Mouse (Mus musculus) neural tube, embryonic 11.5 days (tissue): ENCODE measurements around the gene Clip2. TPM values are rescaled to one million over a fixed set of nuclear protein-coding genes. Genes with fewer than 3 reads are reported as not detected.

Source experiments
- ATAC-seq: fragments of 200-750 bp; cut with Nextera tagmentation; 2 replicates; pipeline ENCODE4 v1.8.0; 2017; ENCODE audit warnings: moderate number of reproducible peaks, mild to moderate bottlenecking, moderate TSS enrichment, moderate library complexity; ENCODE audit not compliant: insufficient read depth, low FRiP score, low TSS enrichment
- DNase-seq: peaks from one replicate; pipeline ENCODE4 v3.0.0-alpha.2; 2015; ENCODE audit warnings: low spot score
- H3K27ac ChIP-seq: fragments of 300-500 bp; sonication (generic); 2 replicates; pipeline ENCODE4 v1.5.1; 2014; ENCODE audit warnings: low read depth, mild to moderate bottlenecking, low read length
- H3K27me3 ChIP-seq: fragments of 300-500 bp; sonication (generic); 2 replicates; pipeline ENCODE4 v1.6.1; 2014; ENCODE audit warnings: mild to moderate bottlenecking, low read length, mixed read lengths; ENCODE audit not compliant: control insufficient read depth, insufficient read depth
- H3K36me3 ChIP-seq: fragments of 300-500 bp; sonication (generic); 2 replicates; pipeline ENCODE4 v1.6.1; 2014; ENCODE audit warnings: mild to moderate bottlenecking, low read length, moderate library complexity, mixed read lengths; ENCODE audit not compliant: control insufficient read depth, insufficient read depth
- H3K4me1 ChIP-seq: fragments of 300-500 bp; sonication (generic); 2 replicates; pipeline ENCODE4 v1.6.1; 2014; ENCODE audit warnings: low read length, mixed read lengths; ENCODE audit not compliant: control insufficient read depth, insufficient read depth
- H3K4me2 ChIP-seq: fragments of 300-500 bp; sonication (generic); 2 replicates; pipeline ENCODE4 v1.6.1; 2014; ENCODE audit warnings: low read depth, mild to moderate bottlenecking, moderate library complexity
- H3K4me3 ChIP-seq: fragments of 300-500 bp; sonication (generic); 2 replicates; pipeline ENCODE4 v1.5.1; 2014; ENCODE audit warnings: low read depth, low read length
- H3K9ac ChIP-seq: fragments of 300-500 bp; sonication (generic); 2 replicates; pipeline ENCODE4 v1.6.1; 2014; ENCODE audit warnings: mild to moderate bottlenecking, low read length
- H3K9me3 ChIP-seq: fragments of 300-500 bp; sonication (generic); 2 replicates; pipeline ENCODE4 v1.6.1; 2016; ENCODE audit warnings: low read length; ENCODE audit not compliant: control insufficient read depth
- WGBS: fragments of 180-500 bp; shearing (Covaris S2); extraction: QIAGEN DNeasy Blood & Tissue Kit; methylation state at CpG from one replicate; pipeline ENCODE4 v1.1.7; 2014; 5-methylcytosine and 5-hydroxymethylcytosine counted together
- polyA plus RNA-seq: library from polyadenylated mRNA; unstranded; fragments of >200 nt; fragmentation: Nextera tagmentation; extraction: Ambion mirVana; gene quantifications from 2 replicates; pipeline ENCODE4 v1.2.1, GENCODE M21; 2014

Gene Clip2
- polyA plus RNA-seq, 1 experiment from 2014 or later, result 7.6 TPM

- no peaks in the 10 kb centered on the region for H3K9me3 ChIP-seq
- H3K4me1 ChIP-seq, result peaks cover 5% of the 10 kb centered on the region; the same call in 1 of the 2 replicates
- ATAC-seq (no peak), DNase-seq (peak; percentile 28)
- H3K36me3 ChIP-seq, result no peaks in the 10 kb centered on the region; the same call in none of the 2 replicates
- H3K9ac ChIP-seq, result no peak overlapping the region
- no peak overlapping the region for H3K4me2 ChIP-seq
- 65% methylated on average over 10 of the region's 10 CpGs for WGBS
- H3K27me3 ChIP-seq, result no peaks in the 10 kb centered on the region
- peak overlapping the region; percentile 44; the same call in 1 of the 2 replicates for H3K27ac ChIP-seq
- H3K4me3 ChIP-seq, result no peak overlapping the region
Observed at GRCm38 (mm10) chr5:134445895-134446294, 106.3 kb downstream of the Clip2 start.

- Histone ChIP-seq H3K36me3 (no peaks in the 10 kb centered on the region; the same call in none of the 2 replicates), H3K4me2 (no peak overlapping the region), H3K9ac (no peak overlapping the region), H3K27me3 (no peaks in the 10 kb centered on the region), H3K27ac (no peak overlapping the region), H3K4me1 (peaks cover 5% of the 10 kb centered on the region; the same call in 1 of the 2 replicates), H3K9me3 (no peaks in the 10 kb centered on the region), H3K4me3 (no peak overlapping the region)
- DNase-seq, result no peak
- 71% methylated on average over 10 of the region's 10 CpGs for WGBS
- ATAC-seq, result no peak
Observed at GRCm38 (mm10) chr5:134445208-134445831, 106.9 kb downstream of the Clip2 start.

DNA sequence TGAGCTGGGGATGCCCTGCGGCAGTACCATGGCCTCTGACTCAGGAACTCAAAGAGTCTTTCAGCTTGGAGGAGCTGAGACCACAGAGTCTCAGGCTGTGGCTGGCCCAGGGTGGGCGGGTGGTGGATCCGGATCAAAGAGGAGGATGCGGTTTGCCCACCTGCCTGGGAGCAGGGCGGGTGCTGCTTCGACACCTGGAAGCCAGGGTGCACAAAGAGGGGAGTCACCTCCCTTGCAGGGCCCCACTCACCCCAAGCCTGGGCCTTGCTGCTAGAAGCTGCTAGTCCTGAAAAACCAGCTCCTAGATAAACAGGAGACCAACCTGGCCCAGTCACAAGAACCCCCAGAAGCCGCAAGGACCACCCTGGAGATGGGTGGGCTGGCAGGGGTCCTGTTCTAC lies 107.8 kb downstream of the Clip2 start:
- ATAC-seq, result no peak
- WGBS, result 96% methylated on average over 7 of the region's 7 CpGs
- Histone ChIP-seq H3K27ac (no peak overlapping the region), H3K9me3 (no peaks in the 10 kb centered on the region), H3K27me3 (no peaks in the 10 kb centered on the region), H3K36me3 (peaks cover 4% of the 10 kb centered on the region), H3K4me3 (no peak overlapping the region), H3K4me1 (peaks cover 5% of the 10 kb centered on the region; the same call in 1 of the 2 replicates), H3K9ac (no peak overlapping the region), H3K4me2 (no peak overlapping the region)
- no peak for DNase-seq

- 85% methylated on average over 3 of the region's 3 CpGs for WGBS
- peaks cover 5% of the 10 kb centered on the region; the same call in 1 of the 2 replicates for H3K4me1 ChIP-seq
- H3K4me2 ChIP-seq, result no peak overlapping the region
- no peak overlapping the region for H3K4me3 ChIP-seq
- no peaks in the 10 kb centered on the region for H3K9me3 ChIP-seq
- ATAC-seq (no peak), DNase-seq (no peak)
- H3K27ac ChIP-seq, result no peak overlapping the region
- no peaks in the 10 kb centered on the region for H3K27me3 ChIP-seq
- H3K36me3 ChIP-seq, result peaks cover 5% of the 10 kb centered on the region
- no peak overlapping the region for H3K9ac ChIP-seq
Observed at GRCm38 (mm10) chr5:134442066-134442465, 110.2 kb downstream of the Clip2 start.

GRCm38 (mm10) chr5:134441105-134441504 lies 111.1 kb downstream of the Clip2 start:
- H3K36me3 ChIP-seq, result peaks cover 5% of the 10 kb centered on the region

DNA sequence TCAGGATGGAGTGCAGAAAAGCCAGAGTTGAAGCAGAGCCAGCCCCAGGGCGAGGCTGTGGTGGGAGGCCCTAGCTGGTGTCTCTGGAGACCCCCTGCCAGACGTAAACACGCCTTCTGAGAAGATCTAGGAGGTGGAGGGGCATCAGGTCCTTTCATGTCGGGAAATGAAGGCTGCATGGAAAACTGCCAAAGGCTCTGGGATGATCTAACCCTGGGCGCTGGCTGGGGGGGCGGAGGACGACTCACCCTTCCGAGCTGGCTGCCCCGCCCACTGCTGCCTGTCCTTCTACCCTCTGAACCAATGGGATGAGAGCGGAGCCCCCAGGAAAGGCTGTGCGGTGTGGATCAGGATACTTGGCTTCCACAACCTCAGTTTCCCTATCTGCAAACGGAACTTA lies 112.1 kb downstream of the Clip2 start:
- ATAC-seq, result no peak

More at GRCm38 (mm10) chr5:134441105-134441504, 111.1 kb downstream of the Clip2 start:
- Histone ChIP-seq H3K4me3 (no peak overlapping the region), H3K4me1 (peaks cover 8% of the 10 kb centered on the region; the same call in 1 of the 2 replicates), H3K9ac (no peak overlapping the region), H3K27ac (no peak overlapping the region), H3K27me3 (no peaks in the 10 kb centered on the region), H3K4me2 (no peak overlapping the region), H3K9me3 (no peaks in the 10 kb centered on the region)
- 80% methylated on average over 3 of the region's 3 CpGs for WGBS
- ATAC-seq, result no peak
- DNase-seq, result no peak

GRCm38 (mm10) chr5:134439481-134439880 lies 112.8 kb downstream of the Clip2 start:
- Histone ChIP-seq H3K27ac (no peak overlapping the region), H3K27me3 (no peaks in the 10 kb centered on the region), H3K9me3 (no peaks in the 10 kb centered on the region), H3K9ac (no peak overlapping the region), H3K4me2 (no peak overlapping the region), H3K4me3 (no peak overlapping the region), H3K36me3 (peaks cover 5% of the 10 kb centered on the region), H3K4me1 (peaks cover 4% of the 10 kb centered on the region; the same call in 1 of the 2 replicates)
- DNase-seq (no peak), ATAC-seq (no peak)
- WGBS, result 97% methylated on average over 7 of the region's 7 CpGs

More for the DNA sequence above, 112.1 kb downstream of the Clip2 start:
- Histone ChIP-seq H3K27ac (no peak overlapping the region), H3K4me2 (no peak overlapping the region), H3K4me3 (no peak overlapping the region), H3K9me3 (no peaks in the 10 kb centered on the region), H3K9ac (no peak overlapping the region), H3K36me3 (peaks cover 5% of the 10 kb centered on the region), H3K27me3 (no peaks in the 10 kb centered on the region), H3K4me1 (peaks cover 4% of the 10 kb centered on the region; the same call in 1 of the 2 replicates)
- no peak for DNase-seq
- WGBS, result 94% methylated on average over 12 of the region's 12 CpGs
